ENCODE assay signal across 9 mouse cellular contexts in the genomic region with DNA sequence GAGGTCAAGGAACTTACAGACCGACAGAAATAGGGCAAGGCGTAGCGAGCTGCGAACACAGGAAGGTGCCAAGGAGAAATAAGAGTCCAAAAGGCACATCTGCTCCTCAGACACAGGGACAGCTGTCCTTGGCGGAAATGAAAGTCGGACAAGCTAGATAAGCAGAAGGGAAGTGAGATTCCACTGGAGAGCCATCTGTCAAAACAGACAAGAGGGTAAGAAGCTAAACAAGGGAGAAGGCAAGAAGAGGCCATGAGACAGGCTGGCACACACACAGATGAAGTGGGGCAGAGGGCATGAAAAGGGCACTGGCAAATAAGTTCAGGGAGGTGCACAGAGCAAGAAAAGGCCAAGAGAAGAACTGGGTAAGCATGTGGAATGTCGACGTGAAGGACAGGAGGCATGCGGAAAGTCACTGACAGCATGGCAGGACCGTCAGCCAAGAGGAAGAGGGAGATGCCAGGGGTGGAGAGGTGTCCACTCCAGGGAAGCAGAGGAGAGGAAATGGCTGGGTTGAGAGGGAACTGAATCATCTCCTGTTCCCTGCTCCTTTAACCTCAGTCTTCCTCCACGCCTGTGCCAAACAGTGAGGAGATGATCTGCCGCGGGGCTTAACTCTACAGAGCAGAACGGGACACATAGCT.
A peak's percentile ranks its signal among the peaks of the same experiment; 100 is the strongest.
DNase-seq lines count a peak whose midpoint lies in the region; ATAC-seq and TF ChIP-seq lines count a peak whose summit lies in the region.
"Had no signal": no experiment of that assay in that cellular context is flagged by ENCODE, and none has a peak within 500 bp of the region (broad histone marks: within the 10 kb centered on the region; RNA-seq: fewer than 3 reads in every experiment).

No protein-coding gene starts in this region.

- no peak overlapping the region for H3K9ac ChIP-seq in hindbrain, embryonic 15.5 days
- no peak overlapping the region for H3K9ac ChIP-seq in hindbrain, embryonic 13.5 days
- no peak overlapping the region for H3K9ac ChIP-seq in liver, embryonic 14.5 days (replicated peaks)

- no peak for TF ChIP-seq CTCF in bone marrow, adult 2 months (IDR thresholded peaks at IDR 0.05; ENCODE audit: control insufficient read depth, insufficient read depth, low read length)
- TF ChIP-seq CTCF in liver, embryonic 14.5 days (IDR thresholded peaks at IDR 0.05; ENCODE audit: low read depth), result no peak

- H3K9me3 ChIP-seq in hindbrain, embryonic 15.5 days, result no peaks in the 10 kb centered on the region
- H3K9me3 ChIP-seq in hindbrain, embryonic 13.5 days, result no peaks in the 10 kb centered on the region
- H3K9me3 ChIP-seq in liver, embryonic 14.5 days (ENCODE audit: control insufficient read depth, low read length), result no peaks in the 10 kb centered on the region

- intact Hi-C loops in heart, postnatal 10 days (cut with DNase I), result no loop called here

- no peak overlapping the region for H3K27ac ChIP-seq in hindbrain, embryonic 15.5 days (replicated peaks)
- H3K27ac ChIP-seq in hindbrain, embryonic 13.5 days, result no peak overlapping the region
- peak overlapping the region; percentile 67 for H3K27ac ChIP-seq in bone marrow, adult 2 months (ENCODE audit: control insufficient read depth, insufficient read depth, low read depth, low read length, poor library complexity)
- H3K27ac ChIP-seq in liver, embryonic 14.5 days, result no peak overlapping the region

- no peak for TF ChIP-seq POLR2A in bone marrow, adult 2 months (IDR thresholded peaks at IDR 0.05; ENCODE audit: borderline replicate concordance, control insufficient read depth, low read depth, low read length)

- H3K36me3 ChIP-seq in hindbrain, embryonic 15.5 days, result no peaks in the 10 kb centered on the region
- H3K36me3 ChIP-seq in hindbrain, embryonic 13.5 days, result no peaks in the 10 kb centered on the region
- H3K36me3 ChIP-seq in liver, embryonic 14.5 days (replicated peaks; ENCODE audit: control insufficient read depth, insufficient read depth, low read depth), result no peaks in the 10 kb centered on the region

- peak; percentile 27 to 49 for DNase-seq in heart, postnatal 10 days
- DNase-seq in liver, embryonic 14.5 days (ENCODE audit: low read depth in 3 of 3, low spot score in 3 of 3), result peak in 1 of 3 experiments; percentile 10
- DNase-seq in yolk sac, embryonic 10.5 days (ENCODE audit: low spot score), result peak; percentile 33
- no peak for DNase-seq in neural tube, embryonic 10.5 days (ENCODE audit: extremely low spot score, low spot score)
- DNase-seq in urinary bladder, postnatal 25 days (ENCODE audit: low spot score), result no peak

- WGBS in hindbrain, embryonic 15.5 days, result 76% methylated on average over 14 of the region's 14 CpGs
- WGBS in hindbrain, embryonic 13.5 days, result 86% methylated on average over 14 of the region's 14 CpGs
- WGBS in bone marrow, adult 2 months, result 31% methylated on average over 14 of the region's 14 CpGs
- WGBS in liver, embryonic 14.5 days (ENCODE audit: insufficient replicate concordance), result 12% methylated on average over 14 of the region's 14 CpGs

- no peak overlapping the region for H3K4me3 ChIP-seq in hindbrain, embryonic 15.5 days
- no peak overlapping the region for H3K4me3 ChIP-seq in hindbrain, embryonic 13.5 days
- H3K4me3 ChIP-seq in bone marrow, adult 2 months (replicated peaks; ENCODE audit: control insufficient read depth, low read depth, low read length), result peak overlapping the region; percentile 17
- H3K4me3 ChIP-seq in liver, embryonic 14.5 days (ENCODE audit: insufficient read depth in 1 of 2, low read depth in 2 of 2, low read length in 2 of 2), result no peak overlapping the region

- H3K4me2 ChIP-seq in hindbrain, embryonic 15.5 days, result no peak overlapping the region
- no peak overlapping the region for H3K4me2 ChIP-seq in hindbrain, embryonic 13.5 days
- H3K4me2 ChIP-seq in liver, embryonic 14.5 days (ENCODE audit: low read depth), result peak overlapping the region; percentile 15; the same call in 1 of the 2 replicates

- H3K27me3 ChIP-seq in hindbrain, embryonic 15.5 days, result no peaks in the 10 kb centered on the region
- H3K27me3 ChIP-seq in hindbrain, embryonic 13.5 days, result no peaks in the 10 kb centered on the region
- no peaks in the 10 kb centered on the region for H3K27me3 ChIP-seq in liver, embryonic 14.5 days (ENCODE audit: control insufficient read depth, insufficient read depth, low read length)
- H3K27me3 ChIP-seq: Patski had no signal

- ATAC-seq in hindbrain, embryonic 15.5 days (ENCODE audit: low FRiP score, low read depth), result peak; percentile 59; the same call in 1 of the 2 replicates
- no peak for ATAC-seq in hindbrain, embryonic 13.5 days (ENCODE audit: low FRiP score)
- ATAC-seq in liver, embryonic 14.5 days (ENCODE audit: insufficient read depth), result peak; percentile 68
- ATAC-seq: Patski had no signal

- TF ChIP-seq EP300 in liver, embryonic 14.5 days (IDR thresholded peaks at IDR 0.05; ENCODE audit: low read depth), result 0 out of 2 replicates have a peak, but pooled peaks have one; percentile 24

- no peaks in the 10 kb centered on the region for H3K4me1 ChIP-seq in hindbrain, embryonic 15.5 days (replicated peaks)
- H3K4me1 ChIP-seq in hindbrain, embryonic 13.5 days (replicated peaks), result no peaks in the 10 kb centered on the region
- H3K4me1 ChIP-seq in bone marrow, adult 2 months (ENCODE audit: control insufficient read depth, insufficient read depth, low read length), result peaks cover 8% of the 10 kb centered on the region
- peaks cover 0 to 13% of the 10 kb centered on the region in 2 experiments; a peak in 2 of 4 replicates for H3K4me1 ChIP-seq in liver, embryonic 14.5 days (replicated peaks; ENCODE audit: control insufficient read depth in 2 of 2, insufficient read depth in 2 of 2, low read length in 1 of 2)

Comparison
In these comparisons a context has a peak if more than half of its experiments do, and no peak if none do; other contexts are left out.
1. DNase-seq: peak in heart, postnatal 10 days (2 of 2) and yolk sac, embryonic 10.5 days (single experiment); none in neural tube, embryonic 10.5 days (single experiment) and urinary bladder, postnatal 25 days (single experiment).